Mouse (Mus musculus): ENCODE results near the gene Armc9. TPM values are rescaled to one million over a fixed set of nuclear protein-coding genes. Genes with fewer than 3 reads are reported as not detected.

Gene Armc9
- polyA plus RNA-seq, 1 experiment from 2014 or later = 39.7 TPM

DNA sequence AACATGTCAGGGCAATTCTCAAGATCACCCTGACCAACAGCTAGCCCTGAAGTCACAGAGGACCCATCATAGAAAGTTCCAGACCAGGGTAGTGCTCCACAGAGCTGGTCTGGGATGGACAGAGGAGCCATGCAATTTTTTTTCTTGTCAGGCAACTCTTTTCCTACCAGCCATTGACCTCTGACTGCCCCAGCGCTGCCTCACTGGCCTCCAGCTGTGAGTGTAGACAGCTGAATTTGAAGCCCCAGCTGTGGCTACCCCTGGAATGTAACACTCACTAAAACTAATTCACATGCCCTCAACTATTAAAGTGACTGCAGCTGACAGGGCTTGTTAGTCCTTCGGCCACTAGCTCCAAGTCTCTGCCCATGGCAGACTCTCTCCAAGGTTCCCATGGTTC, 145.5 kb downstream of the Armc9 start:
- H3K4me2 ChIP-seq = no peak overlapping the region
- H3K4me3 ChIP-seq = no peak overlapping the region
- H3K9ac ChIP-seq = no peak overlapping the region
- 31% methylated on average over 2 of the region's 2 CpGs for WGBS
- peaks cover 26% of the 10 kb centered on the region for H3K27me3 ChIP-seq (replicated peaks)
- no peaks in the 10 kb centered on the region for H3K9me3 ChIP-seq
- H3K27ac ChIP-seq = no peak overlapping the region
- H3K4me1 ChIP-seq = peaks cover 12% of the 10 kb centered on the region
- H3K36me3 ChIP-seq (replicated peaks) = no peaks in the 10 kb centered on the region
- ATAC-seq (replicated peaks) = no peak

GRCm38 (mm10) chr1:86300731-86301130, 146.2 kb downstream of the Armc9 start:
- Histone ChIP-seq H3K4me1 (peaks cover 12% of the 10 kb centered on the region), H3K4me2 (no peak overlapping the region), H3K36me3 (replicated peaks) (no peaks in the 10 kb centered on the region), H3K27me3 (replicated peaks) (peaks cover 30% of the 10 kb centered on the region), H3K9ac (no peak overlapping the region), H3K9me3 (no peaks in the 10 kb centered on the region), H3K4me3 (no peak overlapping the region), H3K27ac (no peak overlapping the region)
- WGBS = 53% methylated on average over 7 of the region's 7 CpGs
- ATAC-seq (replicated peaks) = no peak

DNA sequence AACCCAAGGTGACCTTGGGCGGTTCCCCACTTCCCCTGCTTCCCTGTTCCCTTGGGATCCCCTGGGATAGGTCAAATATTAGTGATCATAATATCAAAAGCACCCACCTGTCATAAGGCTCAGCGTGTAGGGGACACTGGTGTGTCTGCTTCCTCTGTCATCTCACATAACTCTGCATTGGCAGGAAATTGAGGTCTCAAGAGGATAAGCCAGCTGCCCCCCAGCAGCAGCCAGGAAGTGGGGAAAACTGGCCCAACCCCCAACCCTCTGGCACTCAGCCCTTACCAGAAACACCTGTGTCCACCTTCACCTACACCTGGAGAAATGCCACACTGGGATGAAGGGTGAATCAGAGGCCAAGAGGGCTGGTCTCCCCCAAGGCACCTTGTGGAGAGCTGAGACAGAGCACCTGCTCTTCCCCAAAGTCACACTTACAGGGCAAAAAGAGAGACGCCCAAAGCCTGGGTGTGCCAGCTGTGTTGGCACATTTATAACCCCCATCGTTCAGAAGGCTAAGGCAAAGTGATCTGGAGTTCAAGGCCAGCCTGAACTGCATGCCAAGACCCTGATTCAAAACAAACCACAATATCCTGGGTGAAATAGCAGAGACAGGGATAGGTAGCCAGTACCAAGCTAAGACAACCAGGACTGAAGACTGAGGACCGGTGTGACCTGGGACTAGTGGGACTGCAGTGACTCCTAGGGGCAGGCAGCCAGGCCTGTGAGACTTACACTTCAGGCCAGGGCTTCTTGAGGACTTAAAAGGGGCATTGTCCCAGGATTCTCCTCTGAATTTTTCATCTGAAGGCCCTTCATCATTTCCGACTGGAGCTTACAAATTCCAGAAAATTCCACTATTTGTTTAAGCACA, 146.9 kb downstream of the Armc9 start:
- H3K4me2 ChIP-seq = no peak overlapping the region
- ATAC-seq (replicated peaks) = no peak
- peaks cover 30% of the 10 kb centered on the region for H3K27me3 ChIP-seq (replicated peaks)
- no peak overlapping the region for H3K4me3 ChIP-seq
- no peaks in the 10 kb centered on the region for H3K9me3 ChIP-seq
- no peaks in the 10 kb centered on the region for H3K36me3 ChIP-seq (replicated peaks)
- H3K27ac ChIP-seq = no peak overlapping the region
- peaks cover 12% of the 10 kb centered on the region for H3K4me1 ChIP-seq
- WGBS = 54% methylated on average over 6 of the region's 6 CpGs
- no peak overlapping the region for H3K9ac ChIP-seq

DNA sequence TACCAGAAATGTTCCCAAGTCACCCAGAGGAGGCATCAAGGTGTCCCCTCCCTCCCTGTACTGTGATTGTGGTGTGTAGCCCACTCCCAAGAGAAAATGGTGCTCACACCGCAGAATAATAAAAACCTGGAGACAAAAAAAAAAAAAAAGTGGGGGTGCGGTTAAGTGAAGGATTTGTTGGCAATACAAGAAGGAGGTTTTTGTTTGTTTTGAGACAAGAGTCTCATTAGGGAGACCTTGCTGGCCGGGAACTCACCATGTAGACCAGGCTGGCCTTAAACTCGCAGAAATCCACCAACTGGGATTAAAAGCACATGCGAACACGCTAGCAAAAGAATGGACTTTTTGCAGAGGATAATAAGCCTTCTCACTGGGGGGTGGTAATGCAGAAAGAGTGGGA, 148.0 kb downstream of the Armc9 start, which contains the start of gene B3gnt7:
Gene B3gnt7, plus strand, starts transcription at position 301 of the 400 bp plus-strand sequence.
- WGBS = 18% methylated on average over 6 of the region's 6 CpGs
- no peak for ATAC-seq (replicated peaks)
- Histone ChIP-seq H3K4me2 (peak within 1 kb of the TSS; percentile 97), H3K27ac (peak within 1 kb of the TSS; percentile 57; the same call in 1 of the 2 replicates), H3K9me3 (no peaks in the 10 kb centered on the region), H3K4me3 (peak within 1 kb of the TSS; percentile 80), H3K36me3 (replicated peaks) (no peaks in the 10 kb centered on the region), H3K4me1 (peaks cover 12% of the 10 kb centered on the region), H3K9ac (peak within 1 kb of the TSS; percentile 75), H3K27me3 (replicated peaks) (peaks cover 30% of the 10 kb centered on the region)

DNA sequence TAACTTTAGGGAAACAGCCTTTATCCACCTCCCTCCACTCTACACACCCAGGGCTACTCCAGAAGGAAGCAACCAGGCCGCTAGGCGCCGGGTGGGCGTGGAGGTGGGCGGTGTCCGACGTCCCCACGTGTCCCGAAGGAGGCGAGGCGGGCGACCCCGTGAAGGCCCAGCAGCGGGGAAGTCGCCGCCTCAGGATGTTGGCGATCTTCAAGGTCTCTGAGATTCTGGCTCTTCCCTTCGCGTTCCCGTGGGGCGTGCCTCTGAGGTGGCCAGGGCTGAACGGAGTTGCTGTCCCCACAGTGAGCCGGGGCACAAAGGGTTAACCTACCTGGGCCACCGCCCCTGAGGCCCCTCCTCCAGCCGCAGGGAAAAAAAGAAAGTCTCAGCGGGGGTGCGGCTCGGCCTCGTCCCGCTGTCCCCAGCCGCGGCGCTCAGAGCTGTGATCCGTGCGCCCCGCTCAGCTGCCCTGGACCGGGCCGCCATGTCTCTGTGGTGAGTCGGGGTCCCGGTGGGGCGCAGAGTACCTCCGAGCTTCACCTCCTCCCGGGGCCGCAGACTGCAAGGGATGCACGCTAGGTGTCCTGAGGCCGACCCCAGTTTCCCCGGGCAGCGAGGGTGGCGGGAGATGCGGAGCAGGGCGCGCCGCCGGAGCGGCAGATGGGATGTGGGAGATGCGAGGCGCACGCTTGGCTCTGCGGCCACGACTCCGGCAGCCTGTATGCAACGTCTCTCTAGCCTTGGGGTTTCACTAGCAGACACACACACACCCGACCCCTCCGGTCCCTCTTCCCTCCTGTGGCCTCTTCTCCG, 148.7 kb downstream of the Armc9 start:
- H3K4me1 ChIP-seq = peaks cover 12% of the 10 kb centered on the region
- H3K27me3 ChIP-seq (replicated peaks) = peaks cover 30% of the 10 kb centered on the region
- H3K4me2 ChIP-seq = peak overlapping the region; percentile 97
- under 1% methylated on average over 62 of the region's 65 CpGs for WGBS
- ATAC-seq (replicated peaks) = peak; percentile 90
- no peaks in the 10 kb centered on the region for H3K9me3 ChIP-seq
- peak overlapping the region; percentile 75 for H3K9ac ChIP-seq
- H3K27ac ChIP-seq = peak overlapping the region; percentile 57; the same call in 1 of the 2 replicates
- H3K36me3 ChIP-seq (replicated peaks) = no peaks in the 10 kb centered on the region
- H3K4me3 ChIP-seq = peak overlapping the region; percentile 80

GRCm38 (mm10) chr1:86303873-86304250, 149.3 kb downstream of the Armc9 start:
- H3K27me3 ChIP-seq (replicated peaks) = peaks cover 30% of the 10 kb centered on the region
- H3K9ac ChIP-seq = peak overlapping the region; percentile 75
- no peaks in the 10 kb centered on the region for H3K9me3 ChIP-seq
- ATAC-seq (replicated peaks) = no peak; the same call in 1 of the 2 replicates
- no peak overlapping the region for H3K27ac ChIP-seq
- 2% methylated on average over 16 of the region's 16 CpGs for WGBS
- no peaks in the 10 kb centered on the region for H3K36me3 ChIP-seq (replicated peaks)
- peak overlapping the region; percentile 80 for H3K4me3 ChIP-seq
- H3K4me1 ChIP-seq = peaks cover 12% of the 10 kb centered on the region
- H3K4me2 ChIP-seq = peak overlapping the region; percentile 97

DNA sequence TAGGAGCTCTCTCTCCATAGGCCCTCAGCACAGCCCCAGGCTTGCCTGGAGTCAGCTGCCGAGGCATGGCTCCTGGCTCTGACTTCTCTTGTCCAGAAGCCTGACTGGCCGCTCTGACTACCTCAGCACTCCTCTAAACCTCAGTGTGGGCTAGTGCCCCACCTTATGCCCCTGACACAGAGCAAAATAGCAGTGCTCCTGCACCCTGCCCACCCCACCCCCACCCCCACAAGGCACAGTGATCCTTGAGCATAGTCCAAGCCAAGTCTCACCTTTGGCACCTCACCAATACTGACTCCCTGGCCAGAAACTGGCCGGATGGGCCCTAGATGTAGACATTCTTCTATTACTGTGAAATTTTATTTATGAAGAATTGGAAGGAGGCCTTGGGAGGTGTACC, 152.1 kb downstream of the Armc9 start:
- WGBS = 85% methylated on average over 3 of the region's 3 CpGs
- ATAC-seq (replicated peaks) = no peak

GRCm38 (mm10) chr1:86307177-86307762, 152.7 kb downstream of the Armc9 start:
- Histone ChIP-seq H3K4me3 (no peak overlapping the region), H3K9me3 (no peaks in the 10 kb centered on the region), H3K27me3 (replicated peaks) (peaks cover 20% of the 10 kb centered on the region), H3K4me1 (peaks cover 20% of the 10 kb centered on the region), H3K9ac (no peak overlapping the region), H3K4me2 (no peak overlapping the region), H3K36me3 (replicated peaks) (no peaks in the 10 kb centered on the region), H3K27ac (no peak overlapping the region)
- WGBS = 90% methylated on average over 7 of the region's 7 CpGs
- no peak for ATAC-seq (replicated peaks)

More for the DNA sequence above, 152.1 kb downstream of the Armc9 start:
- H3K9ac ChIP-seq = no peak overlapping the region
- no peak overlapping the region for H3K27ac ChIP-seq
- H3K9me3 ChIP-seq = no peaks in the 10 kb centered on the region
- no peak overlapping the region for H3K4me2 ChIP-seq
- no peak overlapping the region for H3K4me3 ChIP-seq
- peaks cover 20% of the 10 kb centered on the region for H3K4me1 ChIP-seq
- no peaks in the 10 kb centered on the region for H3K36me3 ChIP-seq (replicated peaks)
- peaks cover 26% of the 10 kb centered on the region for H3K27me3 ChIP-seq (replicated peaks)

DNA sequence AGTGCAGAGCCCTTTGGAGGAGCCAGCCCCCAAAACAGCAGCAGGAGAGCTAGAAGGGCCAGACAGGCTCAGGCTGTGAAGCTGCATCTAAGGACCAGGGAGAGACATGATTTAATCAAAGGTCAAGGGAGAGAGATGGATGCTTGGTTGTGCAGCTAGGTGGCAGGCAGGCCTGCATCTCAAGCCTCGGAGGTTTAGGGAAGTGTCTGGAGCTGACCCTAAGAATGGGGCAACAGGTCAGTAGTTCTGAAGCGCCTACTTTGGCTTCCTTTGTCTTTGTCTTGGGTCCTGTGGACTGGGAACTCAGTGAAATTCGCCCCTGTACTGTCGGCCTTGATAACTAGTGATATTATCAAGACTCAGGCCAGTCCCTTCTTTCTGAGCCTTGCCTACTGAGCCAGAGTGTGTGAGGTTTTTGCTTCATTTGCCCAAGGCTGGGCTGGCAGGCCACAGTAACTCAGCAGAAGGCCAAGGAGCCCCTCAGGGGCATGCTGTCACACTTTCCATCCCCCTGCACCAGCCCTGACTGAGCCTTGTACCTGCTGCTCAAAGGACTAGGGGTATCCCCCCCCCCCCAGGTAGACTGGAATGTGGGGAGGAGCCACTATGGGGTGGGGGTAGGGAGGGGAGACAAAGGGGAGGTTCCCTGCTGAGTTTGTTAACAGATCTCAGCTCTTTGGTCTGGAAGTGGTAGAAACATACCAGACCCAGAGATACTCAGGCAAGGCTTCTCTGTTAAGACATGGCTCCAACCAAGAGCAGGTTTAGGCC, 153.5 kb downstream of the Armc9 start:
- no peaks in the 10 kb centered on the region for H3K9me3 ChIP-seq
- peaks cover 12% of the 10 kb centered on the region for H3K4me1 ChIP-seq
- no peak for ATAC-seq (replicated peaks)
- H3K27me3 ChIP-seq (replicated peaks) = peaks cover 15% of the 10 kb centered on the region
- H3K27ac ChIP-seq = no peak overlapping the region
- H3K9ac ChIP-seq = no peak overlapping the region
- no peak overlapping the region for H3K4me3 ChIP-seq
- H3K36me3 ChIP-seq (replicated peaks) = no peaks in the 10 kb centered on the region
- H3K4me2 ChIP-seq = no peak overlapping the region
- 44% methylated on average over 4 of the region's 4 CpGs for WGBS

DNA sequence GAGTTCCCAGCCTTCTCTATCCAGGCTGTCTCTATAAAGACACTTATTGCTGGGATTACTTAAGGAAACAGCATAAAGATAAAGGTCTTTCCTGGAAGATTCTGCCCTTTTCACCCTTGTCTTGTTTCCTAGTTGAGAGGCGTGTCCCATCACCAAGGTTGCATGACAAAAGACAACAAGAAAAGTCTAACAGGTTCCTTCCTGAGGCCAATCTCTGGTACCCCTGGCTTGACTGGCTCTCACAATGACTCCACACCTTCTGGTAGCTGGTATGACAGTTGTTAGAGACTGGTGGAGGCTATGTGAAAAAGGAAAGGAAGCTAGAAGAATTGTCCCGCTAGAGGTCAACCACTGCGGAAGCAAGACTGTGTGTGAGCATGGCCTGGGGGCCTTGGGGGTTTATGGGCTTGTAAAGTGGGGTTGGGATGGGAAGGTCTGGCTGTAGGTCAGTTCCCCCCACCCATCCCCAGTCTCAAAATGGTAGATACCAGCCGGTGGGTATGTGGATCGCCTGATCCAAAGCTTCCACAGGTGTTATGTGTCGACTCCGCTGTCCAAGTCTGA, 154.8 kb downstream of the Armc9 start:
- Histone ChIP-seq H3K4me2 (no peak overlapping the region), H3K36me3 (replicated peaks) (no peaks in the 10 kb centered on the region), H3K4me3 (no peak overlapping the region), H3K27me3 (replicated peaks) (peaks cover 11% of the 10 kb centered on the region), H3K9ac (no peak overlapping the region), H3K27ac (no peak overlapping the region), H3K4me1 (peaks cover 8% of the 10 kb centered on the region; the same call in 1 of the 2 replicates), H3K9me3 (no peaks in the 10 kb centered on the region)
- 93% methylated on average over 7 of the region's 7 CpGs for WGBS
- no peak for ATAC-seq (replicated peaks)

- 14% methylated on average over 15 of the region's 15 CpGs for WGBS
- Histone ChIP-seq H3K27me3 (replicated peaks) (no peaks in the 10 kb centered on the region), H3K9me3 (no peaks in the 10 kb centered on the region), H3K9ac (no peak overlapping the region), H3K36me3 (replicated peaks) (no peaks in the 10 kb centered on the region), H3K4me2 (no peak overlapping the region), H3K4me1 (peaks cover 8% of the 10 kb centered on the region; the same call in 1 of the 2 replicates), H3K27ac (no peak overlapping the region), H3K4me3 (no peak overlapping the region)
- ATAC-seq (replicated peaks) = no peak
Measured at GRCm38 (mm10) chr1:86310536-86311310, 156.1 kb downstream of the Armc9 start.
